Mouse (Mus musculus) adrenal gland, postnatal 36 days (tissue): ENCODE results near the gene Vmn2r-ps159. TPM values are rescaled to one million over a fixed set of nuclear protein-coding genes. Genes with fewer than 3 reads are reported as not detected.
"Not testable (repeated sequence)": the region's sequence is repeated elsewhere in the genome, so short reads cannot be mapped to it uniquely, and the experiment has no call there.

ENCODE experiments used
- DNase-seq, 2 experiments: peaks; one replicate each; pipeline ENCODE4 v3.0.0; 2021; ENCODE audit warnings: mixed read lengths in 1 of 2
- long read RNA-seq, 2 experiments: library from polyadenylated mRNA; stranded (forward); transcript quantifications; one replicate each; pipeline ENCODE4 v2.0.0; 2021; ENCODE audit warnings: borderline sequencing depth in 2 of 2
- total RNA-seq, 2 experiments: library from RNA; stranded (reverse); gene quantifications; 2 replicates each; pipeline ENCODE4 v1.2.3; 2021

The Vmn2r-ps159 gene
- total RNA-seq = not detected
- long read RNA-seq, experiment 1 = 0 reads
- long read RNA-seq, experiment 2 = 0 reads

- DNase-seq = not testable (repeated sequence)
These were observed at the start of gene Vmn2r-ps159 for GRCm38 (mm10) chr4:156330803-156331202. Vmn2r-ps159 (plus strand) TSS chr4:156331103.

DNA sequence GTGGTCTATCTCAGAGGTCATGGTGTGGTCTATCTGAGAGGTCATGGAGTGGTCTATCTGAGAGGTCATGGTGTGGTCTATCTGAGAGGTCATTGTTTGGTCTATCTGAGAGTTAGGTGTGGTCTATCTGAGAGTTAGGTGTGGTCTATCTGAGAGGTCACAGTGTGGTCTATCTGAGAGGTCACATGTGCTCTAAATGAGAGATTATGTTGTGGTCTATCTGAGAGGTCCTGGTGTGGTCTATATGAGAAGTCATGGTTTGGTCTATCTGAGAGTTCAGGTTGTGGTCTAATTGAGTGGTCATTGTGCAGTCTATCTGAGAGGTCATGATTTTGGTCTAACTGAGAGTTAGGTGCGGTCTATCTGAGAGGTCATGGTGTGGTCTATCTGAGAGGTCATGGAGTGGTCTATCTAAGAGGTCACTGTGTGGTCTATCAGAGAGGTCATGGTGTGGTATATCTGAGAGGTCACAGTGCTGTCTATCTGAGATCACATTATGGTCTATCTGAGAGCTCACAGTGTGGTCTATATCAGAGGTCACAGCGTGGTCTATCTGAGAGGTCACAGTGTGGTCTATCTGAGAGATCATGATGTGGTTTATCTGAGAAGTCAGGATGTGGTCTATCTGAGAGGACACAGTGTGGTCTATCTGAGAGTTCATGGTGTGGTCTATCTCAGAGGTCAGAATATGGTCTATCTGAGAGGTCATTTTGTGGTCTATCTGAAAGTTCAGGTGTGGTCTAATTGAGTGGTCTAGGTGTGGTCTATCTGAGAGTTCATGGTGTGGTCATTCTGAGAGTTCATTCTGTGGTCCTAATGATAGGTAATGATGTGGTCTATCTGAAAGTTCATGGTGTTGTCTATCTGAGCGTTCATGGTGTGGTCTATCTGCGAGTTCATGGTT is 10.9 kb downstream of the Vmn2r-ps159 start:
- not testable (repeated sequence) for DNase-seq

- DNase-seq = no peak
These were observed 11.8 kb downstream of the Vmn2r-ps159 start for GRCm38 (mm10) chr4:156342569-156343325.

- DNase-seq = no peak
These were observed 12.4 kb downstream of the Vmn2r-ps159 start for GRCm38 (mm10) chr4:156343332-156343731.

DNA sequence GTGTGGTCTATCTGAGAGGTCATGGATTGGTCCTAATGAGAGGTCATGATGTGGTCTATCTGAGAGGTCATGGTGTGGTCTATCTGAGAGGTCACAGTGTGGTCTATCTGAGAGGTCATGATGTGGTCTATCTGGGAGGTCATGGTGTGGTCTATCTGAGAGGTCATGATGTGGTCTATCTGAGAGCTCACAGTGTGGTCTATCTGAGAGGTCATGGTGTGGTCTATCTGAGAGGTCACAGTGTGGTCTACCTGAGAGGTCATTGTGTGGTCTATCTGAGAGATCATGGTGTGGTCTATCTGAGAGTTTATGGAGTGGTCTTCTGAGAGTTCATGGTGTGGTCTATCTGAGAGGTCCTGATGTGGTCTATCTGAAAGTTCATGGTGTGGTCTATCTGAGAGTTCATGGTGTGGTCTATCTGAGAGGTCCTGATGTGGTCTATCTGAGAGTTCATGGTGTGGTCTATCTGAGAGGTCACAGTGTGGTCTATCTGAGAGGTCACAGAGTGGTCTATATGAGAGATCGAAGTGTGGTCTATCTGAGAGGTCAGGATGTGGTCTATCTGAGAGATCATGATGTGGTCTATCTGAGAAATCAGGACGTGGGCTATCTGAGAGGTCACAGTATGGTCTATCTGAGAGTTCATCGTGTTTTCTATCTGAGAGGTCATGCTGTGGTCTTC is 26.0 kb downstream of the Vmn2r-ps159 start:
- not testable (repeated sequence) for DNase-seq

Other genes starting within 250 kb of the Vmn2r-ps159 start
- gene 9430015G10Rik, start 221.1 kb upstream of the Vmn2r-ps159 start, total RNA-seq = 10 to 100 TPM; 10.4 to 11.5 TPM
- under 1 TPM in 1 of 2 experiments, not detected in 1; 0.10 TPM for gene Rnf223, start 200.6 kb upstream of the Vmn2r-ps159 start, total RNA-seq
- 10 to 100 TPM; 33.2 to 49.6 TPM for gene Agrn, start 133.6 kb upstream of the Vmn2r-ps159 start, total RNA-seq
- gene Isg15, start 130.3 kb upstream of the Vmn2r-ps159 start, total RNA-seq = 1 to 10 TPM; 7.5 to 9.0 TPM
- 1 to 10 TPM; 3.5 to 6.0 TPM for gene AW011738, start 127.8 kb upstream of the Vmn2r-ps159 start, total RNA-seq
- gene Perm1, start 115.2 kb upstream of the Vmn2r-ps159 start, total RNA-seq = 1 to 10 TPM; 1.8 to 2.9 TPM
- gene Plekhn1, start 96.2 kb upstream of the Vmn2r-ps159 start, total RNA-seq = 10 to 100 TPM; 21.5 to 23.0 TPM
- gene Noc2l, start 95.1 kb upstream of the Vmn2r-ps159 start, total RNA-seq = 10 to 100 TPM; 41.3 to 45.7 TPM
- gene Samd11, start 75.4 kb upstream of the Vmn2r-ps159 start, total RNA-seq = 1 to 10 TPM; 1.2 to 2.3 TPM